Mouse (Mus musculus): ENCODE measurements around the gene Prm3. TPM values are rescaled to one million over a fixed set of nuclear protein-coding genes. Genes with fewer than 3 reads are reported as not detected.

Gene Prm3
- total RNA-seq (2021): not detected
- long read RNA-seq, experiment 1: 0 reads
- long read RNA-seq, experiment 2: 0 reads

- no peak for DNase-seq (ENCODE audit: low spot score in 2 of 2)
Observed at GRCm38 (mm10) chr16:10790702-10791101, at the start of gene Prm3. Gene Prm3, minus strand, starts transcription at chr16:10790914.

- no peak for DNase-seq (ENCODE audit: low spot score in 2 of 2)
Observed at GRCm38 (mm10) chr16:10840018-10840417, 49.3 kb upstream of the Prm3 start.

GRCm38 (mm10) chr16:10838487-10839245, 48.0 kb upstream of the Prm3 start:
- no peak for DNase-seq (ENCODE audit: low spot score in 2 of 2)

DNA sequence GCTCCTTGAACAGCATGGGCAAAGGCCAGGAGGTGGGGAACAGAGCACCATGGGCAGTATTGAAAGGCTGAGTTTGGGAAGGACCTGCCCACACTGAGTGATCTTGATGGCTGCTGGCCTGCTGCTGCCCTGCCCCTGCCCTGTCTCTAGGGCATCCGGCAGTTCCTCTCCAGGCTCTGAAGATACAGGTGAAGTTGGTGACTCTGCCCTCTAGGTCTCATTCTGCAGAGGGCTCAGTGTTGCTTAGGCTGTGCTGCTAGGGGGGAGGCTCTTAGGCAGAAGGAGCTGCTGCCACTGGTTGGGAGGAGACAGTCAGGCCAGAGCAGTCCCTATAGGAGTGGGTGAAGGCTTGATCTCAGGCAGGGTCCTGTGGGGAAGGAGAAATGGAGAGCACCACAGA, 47.2 kb upstream of the Prm3 start:
- DNase-seq (ENCODE audit: low spot score in 2 of 2): no peak

DNA sequence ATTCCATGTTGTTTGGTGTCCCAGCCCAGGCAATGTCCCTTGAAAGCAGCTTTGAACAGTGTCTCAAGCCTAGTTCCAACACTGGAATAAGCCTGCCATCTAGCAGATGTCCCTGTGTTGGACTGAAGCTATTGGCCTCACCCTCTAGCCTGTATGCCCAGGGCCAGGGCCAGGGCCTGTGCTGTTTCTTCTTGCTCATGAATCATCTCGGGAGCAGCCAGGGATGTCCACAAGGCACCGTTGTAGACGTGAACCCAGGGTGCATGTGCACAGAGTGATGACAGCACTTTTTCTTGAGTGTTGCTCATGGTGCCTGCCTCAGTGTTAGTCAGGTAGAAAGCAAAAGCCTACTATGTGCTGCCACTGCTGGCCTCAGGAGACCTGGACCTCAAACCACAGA, 46.5 kb upstream of the Prm3 start:
- no peak for DNase-seq (ENCODE audit: low spot score in 2 of 2)

- no peak for DNase-seq (ENCODE audit: low spot score in 2 of 2)
Observed at GRCm38 (mm10) chr16:10836388-10836787, 45.7 kb upstream of the Prm3 start.

GRCm38 (mm10) chr16:10834911-10835587, 44.3 kb upstream of the Prm3 start, which contains the start of gene Rmi2:
Gene Rmi2, plus strand, starts transcription at chr16:10835059.
- DNase-seq (ENCODE audit: low spot score in 2 of 2): peak; percentile 65 to 71

DNA sequence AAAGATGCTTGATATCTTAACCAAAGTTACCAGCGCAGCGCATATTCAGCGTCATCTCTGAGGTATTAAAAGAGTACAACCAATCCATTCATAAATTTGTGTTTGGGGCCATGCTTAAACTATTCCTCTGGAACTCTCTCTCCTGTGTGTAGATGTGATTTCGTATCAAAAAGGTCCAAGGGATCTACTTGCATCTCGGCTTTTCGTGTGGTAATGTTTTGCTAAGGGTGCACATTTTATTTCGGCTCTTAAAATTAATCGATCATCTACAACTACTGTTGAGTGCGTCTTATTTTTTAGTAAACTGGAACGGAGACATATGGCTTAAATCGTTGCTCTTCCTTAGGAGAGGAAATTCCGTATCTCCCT, 43.8 kb upstream of the Prm3 start:
- no peak for DNase-seq (ENCODE audit: low spot score in 2 of 2)

DNA sequence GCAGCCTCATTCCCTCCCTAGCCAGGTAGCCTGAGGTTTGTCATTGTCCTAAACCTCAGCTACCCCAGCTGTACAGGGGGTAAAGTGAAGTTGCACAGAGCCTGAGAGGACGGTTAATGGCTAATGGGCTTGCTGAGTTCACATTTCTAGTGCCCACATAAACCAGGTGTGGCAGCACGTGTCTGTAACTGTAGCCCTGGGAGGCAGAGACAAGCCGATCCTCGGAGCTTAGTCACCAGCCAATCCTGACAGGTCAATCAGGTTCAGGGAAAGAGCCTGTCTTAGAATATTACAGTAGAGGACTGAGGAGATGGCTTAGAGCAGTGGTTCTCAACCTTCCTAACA, 37.7 kb upstream of the Prm3 start:
- DNase-seq (ENCODE audit: low spot score in 2 of 2): no peak

DNA sequence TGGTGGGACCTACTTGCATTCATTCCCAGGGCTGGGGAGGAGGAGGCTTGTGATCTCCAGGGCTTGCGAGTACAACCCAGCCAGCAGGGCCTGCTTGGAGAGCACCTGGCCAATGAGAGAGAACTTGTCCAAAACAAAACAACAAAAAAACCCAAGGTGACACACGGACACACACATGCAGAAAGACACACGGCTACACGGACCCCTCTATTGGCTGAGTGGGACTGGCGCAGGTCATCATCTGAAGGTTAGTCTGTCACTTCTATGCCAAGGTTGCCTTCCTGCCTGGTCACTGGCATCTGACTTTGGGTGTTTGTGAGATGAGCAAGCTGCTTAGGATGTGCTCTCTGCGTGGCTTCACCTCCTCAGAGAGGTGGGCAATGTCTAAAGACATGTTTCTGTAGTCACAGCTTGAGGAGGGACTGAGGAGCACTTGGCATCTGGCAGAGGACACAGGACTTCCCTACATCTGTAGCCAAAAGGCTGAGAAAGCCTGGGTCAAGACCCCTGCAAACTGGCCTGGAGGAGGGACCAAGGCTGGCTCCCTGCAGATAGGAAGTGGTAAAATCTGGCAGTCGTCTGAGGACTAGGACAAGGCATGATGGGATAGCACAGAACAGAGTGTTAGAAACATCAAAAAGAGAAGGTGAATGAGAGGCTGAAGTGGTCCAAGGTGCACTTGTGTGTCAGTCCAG, 37.2 kb upstream of the Prm3 start:
- no peak for DNase-seq (ENCODE audit: low spot score in 2 of 2)

DNA sequence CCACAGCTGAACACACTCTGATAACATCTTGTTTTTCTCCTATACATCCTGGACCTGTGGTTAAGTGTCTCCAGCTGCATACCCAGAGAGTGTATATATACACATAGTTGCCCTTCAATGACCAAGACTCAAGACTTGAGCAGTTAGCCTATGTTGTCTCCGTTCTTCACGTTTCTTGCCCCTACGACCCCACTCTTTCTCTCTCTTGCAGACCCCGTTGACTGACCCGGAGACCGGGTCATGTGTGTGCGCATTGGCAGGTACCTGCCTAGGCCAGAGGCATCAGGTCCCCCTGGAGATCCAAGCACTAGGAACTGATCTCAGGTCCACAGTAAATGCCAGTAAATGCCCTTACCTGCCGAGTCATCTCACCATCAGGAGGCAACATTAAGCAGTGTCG, 36.6 kb upstream of the Prm3 start:
- no peak for DNase-seq (ENCODE audit: low spot score in 2 of 2)

DNA sequence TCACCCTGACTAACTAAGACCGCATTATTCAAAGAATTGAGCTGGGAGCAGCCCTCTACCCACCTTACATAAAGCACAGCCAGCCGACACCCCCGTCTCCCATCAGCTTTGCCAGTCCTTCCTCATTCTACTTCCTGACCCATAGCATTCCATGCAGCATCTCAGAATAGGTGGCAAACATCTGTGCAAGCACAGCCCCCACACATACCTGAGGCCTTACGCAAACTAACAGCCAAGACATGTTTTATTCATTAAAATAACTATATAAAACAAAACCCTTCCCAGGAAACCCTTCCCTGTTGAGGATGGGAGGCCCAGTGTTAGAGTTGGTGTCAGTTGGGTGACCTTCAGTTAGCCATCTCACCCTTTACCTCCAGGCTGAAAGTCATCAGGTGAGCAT, 35.1 kb upstream of the Prm3 start:
- DNase-seq (ENCODE audit: low spot score in 2 of 2): no peak

DNA sequence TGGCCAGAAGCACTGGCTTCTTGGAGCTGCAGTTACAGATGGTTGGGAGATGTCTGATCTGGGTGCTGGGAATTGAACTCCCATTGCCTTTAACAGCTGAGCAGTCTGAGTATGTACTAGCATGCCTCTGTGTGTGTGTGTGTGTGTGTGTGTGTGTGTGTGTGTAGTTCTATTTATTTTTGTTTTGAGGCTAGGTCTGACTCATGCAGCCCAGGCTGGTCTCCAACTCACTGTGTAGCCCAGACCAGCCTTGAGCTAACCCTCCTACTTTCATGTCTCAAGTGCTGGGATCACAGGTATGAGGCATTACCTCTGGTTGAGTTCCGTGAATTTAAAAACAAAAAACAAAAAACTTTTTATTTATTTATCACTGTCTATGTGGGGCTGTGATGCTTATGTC, 33.8 kb upstream of the Prm3 start:
- DNase-seq (ENCODE audit: low spot score in 2 of 2): no peak

DNA sequence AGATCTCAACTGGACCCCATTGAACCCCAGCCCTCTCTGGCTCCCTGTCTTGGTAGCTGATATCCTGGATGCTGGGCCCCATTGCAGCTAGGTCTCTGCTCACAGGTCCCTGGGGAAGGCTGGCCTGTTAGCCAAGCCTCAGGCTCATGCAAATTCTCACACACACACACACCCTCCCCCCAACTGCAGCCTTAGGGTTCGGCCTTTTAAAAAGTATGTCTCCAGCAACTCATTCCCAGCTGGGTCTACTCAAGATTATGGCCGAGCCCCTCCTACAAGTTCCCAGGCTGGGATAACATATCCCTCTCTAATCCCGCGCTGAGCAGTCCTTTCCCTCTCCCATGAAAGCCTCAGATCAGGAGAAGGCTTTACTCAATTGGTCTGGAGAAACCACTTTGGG, 30.7 kb upstream of the Prm3 start:
- no peak for DNase-seq (ENCODE audit: low spot score in 2 of 2)

DNA sequence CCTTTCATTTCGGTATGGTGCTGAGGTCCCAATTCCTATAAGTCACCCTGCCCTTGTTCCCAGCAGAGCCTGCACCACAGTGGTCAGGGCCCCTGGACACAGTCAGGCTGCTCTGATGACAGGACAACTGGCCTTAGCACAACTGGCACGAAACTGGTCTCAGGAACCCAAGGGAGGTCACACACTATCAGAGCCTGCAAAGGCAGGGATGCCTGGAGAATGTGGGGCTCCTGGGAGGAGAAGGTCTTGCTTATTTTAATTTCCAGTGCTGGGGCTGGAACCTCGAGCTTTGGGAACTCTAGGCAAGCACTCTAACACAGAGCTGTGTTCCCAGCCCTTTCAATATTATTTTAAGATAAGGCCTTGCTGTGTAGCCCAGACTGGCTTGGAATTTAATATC, 29.3 kb upstream of the Prm3 start:
- DNase-seq (ENCODE audit: low spot score in 2 of 2): no peak

- no peak for DNase-seq (ENCODE audit: low spot score in 2 of 2)
Observed at GRCm38 (mm10) chr16:10818579-10819135, 27.9 kb upstream of the Prm3 start.

DNA sequence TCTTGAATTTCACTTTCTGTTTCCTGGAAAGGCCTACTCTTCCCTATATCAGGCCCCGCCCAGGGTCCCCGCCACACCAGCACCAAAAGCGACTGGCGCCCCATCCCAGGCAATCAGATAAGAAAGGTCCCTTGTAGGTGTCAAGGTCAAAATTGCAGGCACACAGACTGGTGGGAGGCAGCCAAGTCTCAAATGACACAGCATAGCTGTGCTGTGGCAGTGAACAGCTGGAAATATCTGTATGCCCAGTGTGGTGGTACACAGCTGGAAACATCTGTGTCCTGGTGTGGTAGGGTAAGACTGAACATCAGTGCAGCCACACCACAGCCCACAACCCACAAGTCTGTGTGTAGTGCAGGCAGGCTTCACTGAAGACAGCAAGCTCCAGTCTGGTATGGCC, 24.1 kb upstream of the Prm3 start:
- peak in 1 of 2 experiments; percentile 17 for DNase-seq (ENCODE audit: low spot score in 2 of 2)

DNA sequence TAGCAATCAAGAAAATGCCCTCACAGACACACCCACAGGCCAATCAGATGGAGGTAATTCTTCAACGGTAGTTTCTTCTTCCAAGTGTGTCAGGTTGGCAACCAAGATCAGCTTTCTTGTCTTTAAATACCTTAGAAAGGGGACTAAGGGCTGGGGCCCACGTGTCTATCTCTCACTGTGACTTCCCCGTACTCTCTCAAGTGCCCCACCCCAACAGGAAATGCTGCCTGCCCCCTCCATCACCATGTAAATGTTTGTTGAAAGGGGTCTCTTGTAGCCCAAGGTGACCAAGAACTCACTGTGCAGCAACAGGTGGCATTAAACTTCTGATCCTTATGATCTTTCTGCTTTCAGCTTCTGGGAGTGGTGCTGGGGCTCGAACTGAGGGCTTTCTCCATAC, 23.0 kb upstream of the Prm3 start:
- DNase-seq (ENCODE audit: low spot score in 2 of 2): no peak

GRCm38 (mm10) chr16:10812865-10813371, 22.2 kb upstream of the Prm3 start, which contains the start of gene Gm11172:
Gene Gm11172, plus strand, starts transcription at chr16:10812915.
- no peak for DNase-seq (ENCODE audit: low spot score in 2 of 2)

- DNase-seq (ENCODE audit: low spot score in 2 of 2): no peak
Observed at GRCm38 (mm10) chr16:10810376-10810775, 19.7 kb upstream of the Prm3 start.

DNA sequence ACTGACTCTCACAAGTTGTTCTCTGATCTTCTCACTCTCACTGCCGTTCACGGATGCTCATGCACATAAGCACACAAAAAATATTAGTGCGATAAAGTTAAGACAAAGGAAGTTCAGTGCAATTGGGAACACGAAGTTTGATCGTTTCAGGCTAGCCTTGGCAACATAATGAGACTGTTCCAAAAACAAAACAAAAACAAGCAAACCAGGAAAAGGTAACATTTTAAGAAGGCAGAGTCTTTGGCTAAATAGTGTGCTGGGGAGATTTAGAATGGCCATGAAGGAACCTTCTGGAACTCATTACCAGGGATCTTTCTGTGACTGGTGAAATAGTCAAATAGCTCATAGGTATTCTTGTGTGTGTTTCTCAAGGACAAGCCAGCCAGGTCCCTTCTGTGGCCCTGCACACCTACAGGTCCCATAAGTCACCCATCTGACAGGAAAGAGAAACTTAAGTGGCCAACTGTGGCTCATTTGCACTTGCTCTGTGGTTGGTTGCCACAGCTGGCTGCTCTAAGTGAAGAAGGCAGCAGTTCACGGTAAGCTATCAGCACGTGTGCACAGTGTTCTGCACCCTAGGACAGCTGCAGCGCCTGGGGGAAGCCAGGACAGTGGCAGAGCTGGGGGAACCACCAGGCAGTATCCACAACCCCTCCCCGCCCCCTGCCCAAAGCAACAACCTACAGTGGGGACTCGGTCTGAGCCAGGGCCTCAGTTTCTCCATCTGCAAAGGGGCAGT, 15.2 kb upstream of the Prm3 start, which contains the start of gene Prm1:
Gene Prm1, minus strand, starts transcription at position 51 of the 739 bp plus-strand sequence.
- DNase-seq (ENCODE audit: low spot score in 2 of 2): no peak

Measured in adrenal gland, postnatal 4 days (tissue).